Mouse (Mus musculus) layer of hippocampus, adult 6 months (tissue): Measurements from ENCODE around the gene Igsf3. TPM values are rescaled to one million over a fixed set of nuclear protein-coding genes. Genes with fewer than 3 reads are reported as not detected.

Experiments
- long read RNA-seq, 2 experiments: library from polyadenylated mRNA; unstranded; transcript quantifications; one replicate each; pipeline ENCODE4 v2.0.0; 2019 to 2020
- polyA plus RNA-seq: library from polyadenylated mRNA; unstranded; fragments of <200 nt; fragmentation: Nextera tagmentation; gene quantifications from 2 replicates; pipeline ENCODE4 v1.2.3, GENCODE M21; 2021

The Igsf3 gene
- polyA plus RNA-seq: 7.6 and 11.3 TPM in 2 replicates
- long read RNA-seq, experiment 1, partial matches to known transcripts: 0 of 28 reads
- long read RNA-seq, experiment 1, other reads (novel, unspliced or antisense): 28 of 28 reads
- long read RNA-seq, experiment 2, full-length matches to known transcripts: 2 of 18 reads
- long read RNA-seq, experiment 2, partial matches to known transcripts: 6 of 18 reads
- long read RNA-seq, experiment 2, other reads (novel, unspliced or antisense): 10 of 18 reads

GRCm38 (mm10) chr3:101376538-101377247 is at the start of gene Igsf3:
Gene Igsf3, plus strand, starts transcription at chr3:101377083.

Other genes starting within 250 kb of the Igsf3 start
- 0.16 TPM in 1 of 2 replicates, not detected in the other for gene Cd2, start 89.1 kb upstream of the Igsf3 start, polyA plus RNA-seq
- 78.3 and 81.8 TPM in 2 replicates for gene Atp1a1, start 227.6 kb downstream of the Igsf3 start, polyA plus RNA-seq